Mouse (Mus musculus): ENCODE results near the gene Immp2l. TPM values are rescaled to one million over a fixed set of nuclear protein-coding genes. Genes with fewer than 3 reads are reported as not detected.

The Immp2l gene
- total RNA-seq, 2 experiments from 2014 or later: 6.3 to 9.6 TPM

- no peak for DNase-seq
Measured at GRCm38 (mm10) chr12:41317431-41317830, 293.5 kb downstream of the Immp2l start.

- no peak for DNase-seq
Measured at GRCm38 (mm10) chr12:41322018-41322417, 298.1 kb downstream of the Immp2l start.

- no peak for DNase-seq
Measured at GRCm38 (mm10) chr12:41324418-41324817, 300.5 kb downstream of the Immp2l start.

- no peak for DNase-seq
Measured at GRCm38 (mm10) chr12:41325756-41326155, 301.9 kb downstream of the Immp2l start.

- DNase-seq: no peak
Measured at GRCm38 (mm10) chr12:41330988-41331671, 307.2 kb downstream of the Immp2l start.

- DNase-seq: no peak
Measured at GRCm38 (mm10) chr12:41345621-41346020, 321.7 kb downstream of the Immp2l start.

- DNase-seq: no peak
Measured at GRCm38 (mm10) chr12:41347494-41347893, 323.6 kb downstream of the Immp2l start.

GRCm38 (mm10) chr12:41349386-41349785 is 325.5 kb downstream of the Immp2l start:
- no peak for DNase-seq

GRCm38 (mm10) chr12:41349814-41350213 is 325.9 kb downstream of the Immp2l start:
- no peak for DNase-seq

- no peak for DNase-seq
Measured at GRCm38 (mm10) chr12:41351275-41351674, 327.4 kb downstream of the Immp2l start.

GRCm38 (mm10) chr12:41354857-41355256 is 331.0 kb downstream of the Immp2l start:
- DNase-seq: no peak

GRCm38 (mm10) chr12:41356040-41356439 is 332.1 kb downstream of the Immp2l start:
- no peak for DNase-seq

- DNase-seq: no peak
Measured at GRCm38 (mm10) chr12:41386685-41387084, 362.8 kb downstream of the Immp2l start.

- no peak for DNase-seq
Measured at GRCm38 (mm10) chr12:41394231-41394630, 370.3 kb downstream of the Immp2l start.

- DNase-seq: no peak
Measured at GRCm38 (mm10) chr12:41401136-41401535, 377.2 kb downstream of the Immp2l start.

- no peak for DNase-seq
Measured at GRCm38 (mm10) chr12:41401923-41402322, 378.0 kb downstream of the Immp2l start.

- DNase-seq: no peak
Measured at GRCm38 (mm10) chr12:41409431-41409830, 385.5 kb downstream of the Immp2l start.

- no peak for DNase-seq
Measured at GRCm38 (mm10) chr12:41416635-41417034, 392.7 kb downstream of the Immp2l start.

GRCm38 (mm10) chr12:41417099-41417498 is 393.2 kb downstream of the Immp2l start:
- no peak for DNase-seq

GRCm38 (mm10) chr12:41417961-41418360 is 394.1 kb downstream of the Immp2l start:
- DNase-seq: no peak

- DNase-seq: no peak
Measured at GRCm38 (mm10) chr12:41425101-41425679, 401.3 kb downstream of the Immp2l start.

GRCm38 (mm10) chr12:41427464-41427863 is 403.6 kb downstream of the Immp2l start:
- no peak for DNase-seq

- DNase-seq: no peak
Measured at GRCm38 (mm10) chr12:41428806-41429205, 404.9 kb downstream of the Immp2l start.

All from layer of hippocampus, postnatal 36 days (tissue).